Mouse (Mus musculus): ENCODE data around the gene Kcnh2.

The Kcnh2 gene

GRCm38 (mm10) chr5:24308621-24309020, 42.8 kb downstream of the Kcnh2 start:
- no peak for DNase-seq

DNA sequence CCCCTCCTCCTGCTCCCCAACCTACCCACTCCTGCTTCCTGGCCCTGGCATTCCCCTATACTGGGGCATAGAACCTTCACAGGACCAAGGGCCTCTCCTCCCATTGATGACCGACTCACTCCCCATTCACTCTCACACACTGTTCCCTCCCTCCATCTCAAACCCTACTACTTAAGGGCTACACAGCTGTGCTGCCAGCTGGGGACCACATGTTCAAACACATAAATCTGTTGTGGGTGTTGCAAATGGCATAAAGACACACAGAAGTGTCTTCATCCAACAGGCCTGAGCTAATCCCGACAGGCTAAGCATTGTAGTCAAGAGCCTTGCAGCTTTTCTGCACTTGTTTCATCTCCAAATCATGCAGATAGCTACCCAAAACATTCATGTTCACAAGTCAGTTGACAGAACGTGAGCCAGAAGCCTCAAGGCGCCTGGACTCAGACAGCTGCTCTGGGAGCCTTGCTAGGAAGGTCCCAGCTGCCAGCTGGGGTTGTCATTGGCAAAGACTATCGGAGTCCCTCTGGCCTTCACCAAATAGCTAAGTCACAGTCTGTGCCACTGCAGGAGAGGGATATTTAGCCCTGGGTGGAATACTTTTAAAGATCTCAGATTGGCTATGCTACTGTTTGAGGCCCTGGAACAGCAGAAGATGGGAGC, 44.2 kb downstream of the Kcnh2 start:
- DNase-seq = peak; percentile 89

DNA sequence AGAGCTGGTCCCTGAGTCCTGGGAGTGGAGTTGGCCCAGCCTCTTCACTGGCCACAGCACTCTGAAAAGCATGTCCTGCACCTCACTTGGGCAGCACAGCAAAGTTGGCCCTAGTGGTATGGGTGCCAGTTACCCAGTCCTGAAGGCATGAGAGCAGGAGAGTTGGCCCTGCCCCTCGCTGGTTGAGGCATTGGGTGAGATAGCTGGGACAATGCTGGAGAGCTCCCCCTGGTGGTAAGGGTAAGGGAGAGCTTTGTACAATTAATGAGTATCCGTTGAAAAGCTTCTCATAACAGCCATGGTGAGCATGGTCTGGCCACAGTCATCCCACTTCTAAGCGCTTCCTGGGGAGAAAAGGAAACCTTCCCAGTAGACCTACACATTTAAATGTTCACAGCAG, 48.2 kb downstream of the Kcnh2 start:
- DNase-seq = peak; percentile 87

- DNase-seq = peak; percentile 96
Measured at GRCm38 (mm10) chr5:24299845-24300589, 51.4 kb downstream of the Kcnh2 start.

- DNase-seq = peak; percentile 96
Measured at GRCm38 (mm10) chr5:24291954-24292353, 59.5 kb downstream of the Kcnh2 start.

DNA sequence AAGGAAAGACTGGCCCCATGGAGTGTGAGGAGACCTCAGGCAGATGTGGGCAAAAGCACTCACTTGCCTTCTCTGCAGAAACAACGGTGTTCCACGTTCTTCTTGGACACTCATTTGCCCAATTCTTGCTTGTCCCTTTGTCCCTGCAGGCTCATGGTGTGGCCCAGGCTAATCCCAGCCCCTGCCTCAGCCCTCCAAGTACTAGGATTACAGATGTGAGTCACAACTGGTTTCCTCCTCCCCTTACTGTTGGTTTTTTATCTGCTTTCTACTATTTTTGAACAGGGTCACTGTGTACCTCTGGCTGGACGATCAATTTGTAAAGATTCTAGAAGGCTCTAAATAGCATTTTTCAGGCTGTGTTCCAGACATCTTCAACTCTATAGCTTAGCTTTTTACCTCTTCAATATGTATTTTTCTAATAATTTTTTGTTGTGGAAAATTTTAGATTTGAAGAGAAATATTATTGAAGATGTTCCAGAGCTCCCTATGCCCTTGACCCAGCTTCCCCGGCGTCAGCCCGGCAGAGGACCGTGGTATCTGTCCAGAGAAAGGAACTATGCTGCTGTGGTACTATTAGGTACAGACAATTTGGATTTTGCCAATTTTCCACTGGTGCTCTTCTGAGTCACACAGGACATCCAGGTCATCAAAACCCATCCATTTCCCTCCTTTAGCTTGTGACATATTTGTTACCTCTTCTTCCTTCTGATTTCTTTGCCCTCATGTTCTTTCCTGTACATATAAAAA, 65.0 kb downstream of the Kcnh2 start:
- DNase-seq = no peak

GRCm38 (mm10) chr5:24284145-24284544, 67.3 kb downstream of the Kcnh2 start:
- DNase-seq = no peak

- no peak for DNase-seq
Measured at GRCm38 (mm10) chr5:24283181-24283580, 68.2 kb downstream of the Kcnh2 start.

DNA sequence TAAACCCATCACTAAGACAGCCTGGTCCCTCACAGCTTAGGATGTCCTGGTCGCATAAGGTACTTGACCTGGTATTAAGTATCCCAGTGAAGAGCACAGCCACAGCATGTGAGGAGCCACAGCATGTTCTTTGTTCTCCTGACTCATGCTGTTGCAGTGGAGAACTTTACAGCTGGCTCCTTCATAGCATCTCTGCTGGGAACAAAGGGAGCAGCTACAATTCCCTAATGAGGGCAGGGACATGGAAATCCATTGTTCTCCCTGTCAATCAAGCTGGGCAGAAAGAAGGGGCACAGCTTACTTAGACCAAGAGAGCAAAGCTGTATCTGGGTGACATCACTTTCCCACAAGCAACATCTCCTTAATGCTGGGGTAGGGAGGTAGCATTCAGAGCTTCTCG, 70.9 kb downstream of the Kcnh2 start:
- DNase-seq = no peak

- DNase-seq = no peak
Measured at GRCm38 (mm10) chr5:24279527-24279926, 71.9 kb downstream of the Kcnh2 start.

DNA sequence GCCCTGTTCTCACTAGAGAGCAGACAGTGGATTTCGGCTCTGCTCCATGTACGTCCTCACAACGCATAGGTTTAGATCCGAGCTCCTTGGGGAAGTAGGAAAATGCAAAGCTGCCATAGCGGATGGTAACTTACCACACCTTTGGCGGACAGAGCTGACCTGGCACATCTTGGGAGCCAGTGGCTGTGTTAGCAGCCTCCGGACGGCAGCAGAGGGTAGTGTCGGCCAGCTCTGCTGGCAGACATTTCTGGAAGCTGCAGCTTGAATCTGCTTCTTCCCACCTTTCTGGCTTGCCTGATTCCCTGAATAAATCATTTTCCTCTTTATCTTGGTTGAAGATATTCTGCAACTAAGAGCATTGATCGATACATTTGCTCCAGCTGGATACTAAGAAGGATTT, 73.2 kb downstream of the Kcnh2 start:
- DNase-seq = no peak

GRCm38 (mm10) chr5:24273683-24274621, 77.5 kb downstream of the Kcnh2 start:
- peak; percentile 96 for DNase-seq

DNA sequence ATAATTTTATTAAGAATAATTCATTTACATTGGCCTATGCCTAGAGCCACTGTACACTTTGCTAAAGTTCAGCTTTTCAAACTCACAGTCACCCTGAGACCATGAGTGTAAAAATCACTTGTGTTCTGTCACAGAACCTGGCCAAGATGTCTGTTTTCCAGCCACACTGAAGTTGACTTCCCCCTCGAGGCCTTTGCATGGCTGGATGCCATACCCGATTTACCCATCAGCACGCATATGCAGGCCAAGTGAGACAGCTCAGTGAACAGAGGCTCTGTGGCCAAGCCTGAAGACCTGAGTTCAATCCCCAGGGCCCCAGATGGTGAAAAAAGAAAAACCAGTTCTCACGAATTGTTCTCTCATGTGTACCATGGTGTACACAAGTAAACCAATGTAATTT, 80.5 kb downstream of the Kcnh2 start:
- peak; percentile 73 for DNase-seq
